Mouse (Mus musculus) small intestine, adult 2 months (tissue): Measurements from ENCODE around the gene Gper1.

Source experiments
- CTCF ChIP-seq: fragments of 200-500 bp; IDR thresholded peaks from 2 replicates; pipeline ENCODE4 v1.5.1; 2012; ENCODE audit warnings: low read depth, mild to moderate bottlenecking, control low read depth, inconsistent platforms, low read length, moderate library complexity, mixed read lengths; ENCODE audit not compliant: insufficient replicate concordance, insufficient read length; ENCODE audit errors: extremely low read depth
- POLR2A ChIP-seq: fragments of 200-500 bp; IDR thresholded peaks from 2 replicates; pipeline ENCODE4 v1.6.1; 2012; ENCODE audit warnings: low read depth, mild to moderate bottlenecking, control low read depth, inconsistent platforms, low read length, moderate library complexity

DNA sequence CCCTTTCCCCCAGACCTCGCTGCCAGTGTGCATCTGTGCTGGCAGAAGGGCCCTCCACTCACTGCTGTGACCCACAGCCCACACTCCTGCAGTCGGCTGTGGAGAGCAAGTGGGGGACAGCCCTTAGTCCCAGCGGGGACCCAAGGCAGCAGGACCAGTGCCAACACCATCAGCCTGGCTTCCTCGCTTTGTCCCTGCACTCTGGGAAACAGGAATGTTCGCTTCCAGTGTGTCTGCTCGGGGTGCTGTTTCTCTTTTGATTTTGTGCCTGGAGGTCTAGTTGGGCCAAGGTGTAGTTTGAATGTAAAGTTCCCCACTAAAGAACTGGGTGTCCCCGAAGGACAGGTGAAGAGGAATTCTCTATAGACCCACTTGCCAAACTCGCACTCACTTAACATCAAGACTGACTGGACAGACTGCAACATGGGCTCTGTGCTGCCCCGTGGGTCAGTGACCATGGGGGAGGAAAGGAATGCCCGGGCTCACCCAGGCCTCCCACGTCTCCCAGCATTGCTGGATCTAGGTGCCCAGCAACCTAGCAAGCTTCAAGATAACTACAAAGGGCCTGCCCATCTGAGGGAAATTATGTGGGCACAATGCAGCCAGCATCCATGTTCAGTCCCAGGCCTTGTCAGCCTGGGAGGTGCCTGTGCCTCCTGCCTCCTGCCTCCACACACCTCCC, 31.5 kb upstream of the Gper1 start:
- TF ChIP-seq CTCF (no peak), POLR2A (no peak)
